Mouse (Mus musculus) brain, embryonic 14.5 days (tissue): ENCODE measurements around the gene Spsb1.

Experiments
- CTCF ChIP-seq: fragments of 200-500 bp; IDR thresholded peaks from 2 replicates; pipeline ENCODE4 v1.5.1; 2012; ENCODE audit warnings: inconsistent platforms, mild to moderate bottlenecking, moderate library complexity, borderline replicate concordance; ENCODE audit not compliant: insufficient read depth, insufficient read length; ENCODE audit errors: extremely low read depth
- POLR2A ChIP-seq: fragments of 200-500 bp; IDR thresholded peaks from 2 replicates; pipeline ENCODE4 v1.6.1; 2012; ENCODE audit warnings: mild to moderate bottlenecking, inconsistent platforms, borderline replicate concordance; ENCODE audit not compliant: poor library complexity, insufficient read depth, insufficient read length, severe bottlenecking; ENCODE audit errors: extremely low read depth

GRCm38 (mm10) chr4:149908923-149909322 is 45.9 kb downstream of the Spsb1 start:
- no peak for TF ChIP-seq CTCF
- no peak for TF ChIP-seq POLR2A
